Mouse (Mus musculus): ENCODE data around the gene Nhlrc1.

The Nhlrc1 gene

DNA sequence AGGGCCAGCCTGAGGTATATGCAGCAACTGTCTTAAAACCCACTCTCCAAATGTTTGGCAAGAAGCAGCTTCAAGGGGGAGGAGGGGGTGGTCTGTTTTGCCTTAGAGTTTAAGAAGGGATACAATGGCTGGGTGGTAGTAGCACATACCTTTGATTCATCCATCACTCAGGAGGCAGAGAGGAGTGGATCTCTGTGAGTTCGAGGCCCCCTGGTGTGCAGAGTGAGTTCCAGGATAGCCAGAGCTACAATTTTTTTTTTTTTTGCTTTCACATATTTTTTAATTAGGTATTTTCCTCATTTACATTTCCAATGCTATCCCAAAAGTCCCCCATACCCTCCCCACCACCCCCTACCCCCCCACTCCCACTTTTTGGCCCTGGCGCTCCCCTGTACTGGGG is 46.0 kb downstream of the Nhlrc1 start:
- in situ Hi-C loops (cut with MboI; ENCODE audit: low pct_unique_long_range_greater_than_20kb in 1 of 2, low sequenced_read_pairs in 2 of 2, unreplicated experiment in 1 of 2): no loop called here

DNA sequence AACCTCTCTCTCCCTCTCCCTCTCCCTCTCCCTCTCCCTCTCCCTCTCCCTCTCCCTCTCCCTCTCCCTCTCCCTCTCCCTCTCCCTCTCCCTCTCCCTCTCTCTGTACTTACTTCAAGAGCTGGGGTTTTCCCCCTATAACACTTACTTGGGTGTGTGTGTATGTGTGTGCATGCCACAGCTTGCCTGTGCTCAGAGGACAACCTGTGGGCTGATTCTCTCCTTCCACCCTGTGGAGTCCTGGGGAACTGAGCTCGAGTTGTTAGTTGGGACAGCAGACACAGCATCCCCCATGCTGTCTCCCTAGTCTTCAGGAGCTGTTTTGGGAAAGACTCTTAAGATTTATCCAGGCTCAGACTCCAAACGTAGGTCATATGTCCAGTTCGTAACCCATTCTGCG is 47.3 kb downstream of the Nhlrc1 start:
- in situ Hi-C loops (cut with MboI; ENCODE audit: low pct_unique_long_range_greater_than_20kb in 1 of 2, low sequenced_read_pairs in 2 of 2, unreplicated experiment in 1 of 2): no loop called here

All from mouse embryonic stem cell (cell line).